Mouse (Mus musculus) forelimb bud, embryonic 11.5 days (tissue): ENCODE measurements around the gene Ptpro.
"Not testable (repeated sequence)": the region's sequence is repeated elsewhere in the genome, so short reads cannot be mapped to it uniquely, and the experiment has no call there.

ENCODE experiments used
- DNase-seq: peaks from one replicate; pipeline ENCODE4 v3.0.0-alpha.2; 2012; ENCODE audit warnings: low read depth, low spot score

Gene Ptpro

DNA sequence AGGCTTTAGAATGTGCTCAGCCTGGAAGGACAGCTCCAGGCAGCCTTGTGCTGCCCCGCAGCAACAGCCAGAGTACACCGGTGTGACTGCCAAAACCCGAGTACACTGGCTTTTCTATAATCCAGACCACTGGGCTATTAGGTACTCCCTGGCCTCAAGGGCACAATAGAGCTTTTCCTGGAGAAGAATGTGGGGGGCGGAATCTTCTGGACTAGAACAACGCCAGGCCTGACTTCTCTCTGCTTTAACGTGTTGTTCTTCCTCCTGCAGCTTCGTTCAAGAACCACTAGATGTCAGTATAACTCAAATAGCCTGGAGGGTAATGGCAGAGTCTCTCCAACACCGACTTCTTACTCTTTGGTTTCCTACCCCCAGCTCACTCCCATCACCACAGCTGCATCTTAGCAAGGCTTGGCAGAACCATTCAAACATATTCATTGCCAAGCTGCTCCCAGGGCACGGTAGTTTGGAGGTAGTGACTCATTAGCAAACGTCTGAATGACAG lies 203.5 kb downstream of the Ptpro start:
- DNase-seq: peak; percentile 76

DNA sequence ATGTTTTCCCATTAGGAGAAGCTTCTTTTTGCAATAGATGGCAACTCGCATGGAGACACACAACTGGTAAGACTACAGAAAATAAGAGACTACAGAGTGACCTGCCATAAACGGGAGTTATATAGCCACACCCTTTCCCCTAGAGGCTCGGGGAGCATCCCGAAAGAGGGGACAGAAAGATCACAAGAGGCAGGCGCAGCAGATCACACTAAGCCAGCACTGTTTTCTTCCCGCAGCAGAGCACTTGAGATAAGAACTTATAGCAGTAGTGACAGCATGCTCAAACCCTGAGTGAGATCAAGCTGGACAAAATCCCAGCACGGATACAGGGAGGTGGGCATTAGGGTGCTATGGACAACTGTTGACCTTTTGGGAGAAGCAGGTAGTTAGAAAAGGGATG lies 203.9 kb downstream of the Ptpro start:
- DNase-seq: no peak

DNA sequence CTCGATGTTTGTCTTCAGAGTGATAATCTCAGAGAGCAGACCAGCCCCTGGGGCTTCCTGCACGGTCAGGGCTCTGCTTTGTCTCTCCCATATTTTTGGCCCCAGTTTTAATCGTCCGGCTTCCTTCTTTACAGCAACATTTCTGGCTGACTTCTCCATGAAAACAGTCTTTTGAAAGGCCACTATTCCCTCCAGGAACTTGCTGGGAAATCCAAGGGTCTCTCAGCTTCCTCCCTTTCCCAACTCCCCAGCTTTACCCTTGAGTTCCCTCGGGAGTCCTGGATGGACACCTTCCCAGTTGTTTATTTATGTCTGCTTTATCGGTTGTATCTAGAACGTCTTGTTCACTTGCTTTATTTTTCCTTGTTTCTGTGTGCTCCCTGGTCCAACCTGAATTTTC lies 205.1 kb downstream of the Ptpro start:
- no peak for DNase-seq

DNA sequence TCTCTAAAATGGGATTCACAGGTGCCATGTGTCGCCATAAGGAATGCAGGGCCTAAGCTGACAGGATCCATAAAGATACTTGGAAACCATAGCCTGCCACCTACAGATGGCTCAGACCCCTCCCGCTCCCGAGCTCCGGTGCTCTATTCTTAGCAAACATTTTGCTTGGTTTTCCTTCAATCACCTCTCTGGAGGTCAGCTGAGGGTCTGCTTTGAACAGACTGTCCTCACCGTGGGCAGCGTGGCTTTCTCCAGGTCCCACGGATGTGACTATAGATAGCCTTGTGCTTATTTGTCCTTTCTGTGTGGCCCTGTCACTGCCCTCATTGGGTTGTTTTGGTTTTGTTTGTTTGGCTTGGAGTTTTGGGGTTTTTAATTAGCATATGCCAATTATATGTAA lies 206.0 kb downstream of the Ptpro start:
- DNase-seq: no peak

DNA sequence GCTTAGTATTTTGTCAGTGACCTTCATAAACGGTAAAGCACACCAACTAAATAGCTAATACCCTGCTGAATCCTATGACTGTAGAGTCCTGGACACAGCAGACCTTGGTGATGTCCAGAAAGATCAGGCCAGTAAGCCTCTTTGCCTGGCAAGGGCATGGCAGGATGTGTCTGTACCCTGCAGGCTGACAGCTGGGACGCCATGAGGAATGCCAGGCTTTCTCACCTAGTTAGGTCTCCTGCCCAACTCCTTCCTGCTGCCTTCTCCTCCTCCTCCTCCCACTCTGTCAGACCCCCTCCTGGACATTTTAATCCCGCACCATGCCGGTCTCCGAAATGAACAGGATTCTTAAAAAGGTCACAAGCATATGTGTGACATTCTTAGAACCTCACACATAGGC lies 211.7 kb downstream of the Ptpro start:
- DNase-seq: no peak

DNA sequence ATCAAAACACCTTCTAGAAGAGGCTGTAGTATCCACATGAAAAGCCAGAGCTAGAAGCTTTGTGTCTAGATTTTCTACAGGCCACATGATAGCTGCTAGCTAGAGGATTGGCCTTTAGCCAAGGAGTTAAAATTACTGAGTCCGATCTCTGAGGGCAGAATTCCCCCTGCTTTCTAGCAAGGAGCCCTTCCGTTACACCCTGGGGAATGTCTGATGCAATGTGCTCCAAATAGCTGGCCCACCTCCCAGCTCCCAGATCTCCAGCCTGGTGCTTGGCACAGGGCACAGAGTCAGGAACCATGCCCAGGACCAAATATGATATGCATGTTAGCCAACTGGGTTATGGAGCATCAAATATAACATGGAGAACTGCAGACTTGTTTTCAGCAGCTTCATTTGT lies 213.1 kb downstream of the Ptpro start:
- no peak for DNase-seq

DNA sequence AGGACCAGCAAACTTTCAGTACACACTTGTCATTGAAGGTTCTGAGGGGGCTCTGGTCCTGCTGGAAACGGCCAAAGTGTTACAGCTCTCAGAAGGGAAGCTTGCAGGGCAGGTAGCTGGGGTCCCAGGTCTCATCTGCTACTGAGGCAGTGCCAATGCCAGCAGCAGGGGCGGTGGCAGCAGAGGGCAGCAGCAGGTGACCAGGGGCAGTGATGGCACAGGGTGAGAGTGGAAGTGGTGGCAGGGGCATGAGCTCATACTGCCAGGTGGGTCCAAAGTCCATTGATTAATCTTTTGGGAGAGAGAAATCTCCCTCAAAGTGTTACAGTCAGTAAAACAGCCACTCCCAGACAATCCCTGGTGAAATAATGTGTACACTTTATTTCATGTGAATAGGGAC lies 214.1 kb downstream of the Ptpro start:
- no peak for DNase-seq

DNA sequence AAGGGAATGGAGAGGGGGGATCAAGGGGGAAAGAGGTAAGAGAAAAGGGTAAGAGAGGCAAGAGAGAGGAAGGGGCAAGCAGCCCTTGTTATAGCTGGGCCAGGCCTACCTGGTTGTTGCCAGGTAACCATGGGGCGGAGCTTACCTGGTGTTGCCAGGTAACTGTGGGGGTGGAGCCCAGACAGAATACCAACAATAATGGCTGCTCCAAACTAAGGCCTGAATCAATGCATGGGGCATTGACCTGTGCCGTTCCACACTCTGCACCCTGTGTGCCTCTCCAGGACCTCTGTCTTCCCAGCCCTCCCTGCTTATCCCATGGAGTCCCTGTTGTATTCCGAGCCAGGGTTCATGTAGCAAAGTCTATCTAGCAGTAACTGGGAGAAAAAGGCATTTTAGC lies 215.6 kb downstream of the Ptpro start:
- DNase-seq: no peak

DNA sequence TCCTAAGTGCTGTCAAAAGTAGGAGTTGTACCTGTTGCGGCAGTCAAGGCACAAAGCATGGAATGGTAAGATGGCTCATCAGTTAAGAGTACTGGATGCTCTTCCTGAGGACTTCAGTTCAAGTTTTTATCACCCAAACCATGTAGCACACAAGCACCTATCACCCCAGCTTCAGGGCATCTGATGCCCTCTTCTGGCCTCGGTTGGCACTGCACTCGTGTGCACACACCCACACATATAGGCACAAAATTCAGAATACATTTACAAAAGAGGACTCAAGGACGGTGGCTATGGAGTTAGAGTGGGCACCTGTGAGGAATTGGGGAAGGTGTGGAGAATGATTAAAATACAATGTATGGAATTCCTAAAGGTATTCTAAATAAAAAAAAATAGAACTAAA lies 217.4 kb downstream of the Ptpro start:
- DNase-seq: no peak

DNA sequence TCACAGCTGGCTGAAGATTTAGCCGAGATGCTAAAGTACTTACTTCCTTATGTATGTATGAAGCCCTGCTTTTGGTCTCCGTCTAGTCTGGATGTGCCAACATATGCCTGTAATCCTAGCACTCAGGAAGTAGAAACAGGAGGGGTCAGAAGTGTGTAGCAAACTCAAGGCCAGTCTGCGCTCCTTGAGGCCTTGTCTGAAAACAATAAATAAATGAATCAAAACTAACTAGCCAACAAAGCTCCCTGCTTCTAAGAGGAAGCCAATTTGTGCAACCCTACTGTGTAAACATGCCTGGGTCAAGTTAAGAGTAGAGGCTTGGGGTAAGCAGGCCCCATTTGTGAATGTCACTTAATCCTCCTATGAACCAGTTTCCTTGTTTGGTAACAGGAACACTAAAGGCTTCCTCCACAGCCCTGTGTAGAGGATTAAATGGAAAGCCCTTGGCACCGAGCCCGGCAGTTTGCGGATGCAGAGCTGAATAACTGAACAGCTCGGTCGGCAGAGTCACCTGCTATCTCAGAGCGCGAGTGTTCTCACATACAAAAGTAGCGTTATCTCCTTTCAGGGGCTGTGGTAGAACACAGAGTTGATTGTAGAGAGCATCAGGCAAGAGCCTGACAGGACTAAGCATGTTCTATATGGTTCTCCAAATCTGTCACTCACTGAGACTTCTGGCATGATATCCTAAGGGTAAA lies 218.9 kb downstream of the Ptpro start:
- peak; percentile 35 for DNase-seq

DNA sequence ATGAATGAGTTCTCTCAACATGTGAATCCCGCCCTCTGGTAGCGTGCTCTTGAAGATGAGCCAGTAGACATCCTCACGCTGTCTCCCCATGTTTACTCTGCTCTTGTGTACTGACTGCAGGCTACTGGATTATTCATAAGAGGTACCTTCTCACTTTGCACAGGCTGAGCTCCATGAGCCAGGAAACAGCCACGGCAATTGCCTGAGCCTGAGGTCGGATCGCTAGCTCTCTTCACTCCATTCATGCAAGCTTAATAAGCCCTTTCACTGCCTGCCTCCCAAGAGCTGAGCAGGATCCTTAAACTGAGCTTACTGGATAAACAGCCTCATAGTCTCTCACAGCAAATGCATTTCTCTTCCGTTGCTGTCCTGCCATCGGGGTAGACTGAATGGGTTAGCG lies 220.0 kb downstream of the Ptpro start:
- DNase-seq: no peak

DNA sequence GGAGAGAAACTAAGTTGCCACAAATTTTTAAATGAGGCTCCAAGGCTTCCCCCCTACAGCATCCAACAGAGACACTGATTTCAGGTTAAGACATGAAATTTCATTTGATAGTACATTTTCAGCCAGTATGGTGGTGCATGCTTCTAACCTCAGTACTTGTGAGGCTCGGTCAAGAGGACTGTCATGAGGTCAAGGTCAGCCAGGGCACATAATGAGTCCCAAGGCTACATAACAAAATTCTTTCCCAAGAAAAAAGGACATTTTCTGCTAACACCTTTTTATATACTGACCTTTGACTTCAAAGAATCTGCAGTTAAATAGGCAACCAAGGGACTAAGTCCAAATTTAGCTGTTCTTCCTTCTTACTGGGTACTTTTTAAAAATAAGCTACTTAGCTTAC lies 221.3 kb downstream of the Ptpro start:
- no peak for DNase-seq

DNA sequence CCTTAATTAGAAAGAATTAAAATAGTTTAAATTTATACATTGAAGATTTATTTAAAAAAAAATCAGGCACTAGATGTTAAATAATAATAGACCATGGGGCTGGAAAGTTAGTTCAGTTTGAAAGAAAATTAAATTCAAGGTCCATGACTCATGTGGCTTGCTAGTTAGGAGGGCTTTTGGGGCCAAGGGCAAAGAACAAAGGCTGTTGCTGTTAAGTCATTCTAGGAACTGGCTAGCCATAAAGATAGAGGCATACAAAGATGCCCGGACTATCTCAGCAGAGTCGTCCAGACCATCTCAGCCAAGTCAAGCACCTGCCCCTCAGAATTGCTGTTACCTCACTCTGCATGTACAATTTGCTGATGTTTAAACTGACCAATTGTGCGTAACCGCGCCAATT lies 223.6 kb downstream of the Ptpro start:
- not testable (repeated sequence) for DNase-seq

DNA sequence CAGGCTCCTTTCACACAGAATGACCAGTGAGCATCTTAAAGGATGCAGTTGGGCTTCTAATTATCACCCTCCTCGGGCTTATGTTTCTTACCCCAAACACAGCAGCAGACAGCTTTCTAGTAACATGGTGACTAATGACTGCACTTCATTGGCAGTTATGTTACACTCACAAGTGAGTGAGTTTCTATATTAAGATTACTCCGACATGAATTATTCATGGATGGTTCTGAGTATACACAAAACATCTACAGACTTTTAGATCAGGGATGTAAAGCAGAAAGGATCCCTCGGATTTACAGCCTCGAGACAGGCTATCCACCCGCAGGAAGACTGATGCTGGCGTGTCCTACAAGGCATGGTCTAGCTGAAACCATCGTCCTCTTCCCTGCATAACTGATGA lies 230.8 kb downstream of the Ptpro start:
- DNase-seq: no peak

DNA sequence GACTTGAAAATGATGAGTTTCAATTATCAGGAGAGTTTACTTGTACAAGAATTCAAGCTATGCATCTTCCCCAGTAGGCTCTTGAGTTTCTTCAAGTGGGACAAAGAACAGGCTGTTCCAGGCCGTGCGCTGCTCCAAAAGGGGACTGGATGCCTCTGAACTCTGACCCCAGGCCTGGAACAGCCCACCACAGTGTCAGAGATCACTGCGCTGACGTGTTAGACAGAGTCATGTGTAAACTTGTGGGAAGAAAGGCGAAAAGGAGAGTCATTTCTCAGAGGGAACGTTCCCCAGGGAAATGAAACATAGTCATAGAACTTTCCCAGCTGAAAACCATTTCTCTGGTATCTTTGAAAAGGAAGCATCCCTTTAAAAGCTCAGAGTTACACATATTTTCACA lies 235.3 kb downstream of the Ptpro start:
- DNase-seq: no peak

DNA sequence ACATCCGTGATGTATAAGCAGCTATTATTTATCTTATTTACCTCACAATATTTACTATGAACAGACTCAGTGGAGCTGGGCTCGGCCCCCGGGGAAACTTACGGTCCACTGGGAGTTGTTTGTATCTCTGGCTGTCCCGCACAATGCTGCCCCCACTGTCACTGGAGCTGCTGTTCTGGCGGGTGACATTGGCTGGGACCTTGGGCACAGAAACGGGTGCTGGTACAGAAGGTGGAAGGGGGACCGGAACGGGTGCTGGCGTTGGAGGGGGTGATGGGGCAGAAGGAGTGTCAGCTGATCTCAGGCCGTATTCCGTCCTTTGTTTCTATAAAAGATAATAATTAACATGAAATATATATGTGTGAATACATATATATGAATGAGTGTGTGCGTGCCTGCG lies 238.0 kb downstream of the Ptpro start:
- no peak for DNase-seq

DNA sequence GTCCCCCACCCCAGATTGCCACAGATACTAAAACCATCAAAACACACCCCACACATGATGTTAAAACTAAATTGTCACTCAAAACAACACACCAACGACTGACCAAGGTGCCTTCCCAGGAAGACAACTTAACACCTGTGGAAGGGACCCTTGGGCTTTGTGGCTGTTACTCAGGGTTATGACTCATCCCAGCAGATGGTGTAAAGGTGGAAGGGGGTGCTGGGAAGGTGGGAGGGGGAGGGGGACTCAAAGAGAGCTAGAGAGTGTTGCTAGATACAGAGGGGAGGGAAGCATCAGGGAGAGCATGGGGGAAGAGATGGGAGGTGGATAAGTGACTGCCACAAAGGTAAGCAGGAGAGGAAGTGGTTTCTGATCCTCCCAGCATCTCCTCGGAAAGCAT lies 239.5 kb downstream of the Ptpro start:
- no peak for DNase-seq

DNA sequence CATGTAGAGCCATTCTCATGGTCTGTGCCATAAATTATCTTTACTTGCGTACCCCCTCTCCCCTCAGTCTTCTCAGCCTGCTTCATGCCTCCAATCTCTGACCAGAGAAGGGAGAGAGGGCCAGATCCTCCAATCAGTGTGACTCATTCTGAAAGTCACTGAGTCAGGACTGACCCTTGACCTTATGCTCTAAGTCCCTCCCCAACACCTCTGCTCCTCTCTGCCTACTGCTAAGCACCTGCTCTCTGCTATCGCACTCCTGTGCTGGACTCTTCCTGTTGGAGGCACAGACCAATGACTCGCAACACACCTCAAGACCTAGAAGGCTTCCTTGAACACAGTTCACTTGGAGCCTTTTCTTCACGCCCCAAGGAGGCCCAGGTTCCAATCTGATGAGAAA lies 240.5 kb downstream of the Ptpro start:
- no peak for DNase-seq

DNA sequence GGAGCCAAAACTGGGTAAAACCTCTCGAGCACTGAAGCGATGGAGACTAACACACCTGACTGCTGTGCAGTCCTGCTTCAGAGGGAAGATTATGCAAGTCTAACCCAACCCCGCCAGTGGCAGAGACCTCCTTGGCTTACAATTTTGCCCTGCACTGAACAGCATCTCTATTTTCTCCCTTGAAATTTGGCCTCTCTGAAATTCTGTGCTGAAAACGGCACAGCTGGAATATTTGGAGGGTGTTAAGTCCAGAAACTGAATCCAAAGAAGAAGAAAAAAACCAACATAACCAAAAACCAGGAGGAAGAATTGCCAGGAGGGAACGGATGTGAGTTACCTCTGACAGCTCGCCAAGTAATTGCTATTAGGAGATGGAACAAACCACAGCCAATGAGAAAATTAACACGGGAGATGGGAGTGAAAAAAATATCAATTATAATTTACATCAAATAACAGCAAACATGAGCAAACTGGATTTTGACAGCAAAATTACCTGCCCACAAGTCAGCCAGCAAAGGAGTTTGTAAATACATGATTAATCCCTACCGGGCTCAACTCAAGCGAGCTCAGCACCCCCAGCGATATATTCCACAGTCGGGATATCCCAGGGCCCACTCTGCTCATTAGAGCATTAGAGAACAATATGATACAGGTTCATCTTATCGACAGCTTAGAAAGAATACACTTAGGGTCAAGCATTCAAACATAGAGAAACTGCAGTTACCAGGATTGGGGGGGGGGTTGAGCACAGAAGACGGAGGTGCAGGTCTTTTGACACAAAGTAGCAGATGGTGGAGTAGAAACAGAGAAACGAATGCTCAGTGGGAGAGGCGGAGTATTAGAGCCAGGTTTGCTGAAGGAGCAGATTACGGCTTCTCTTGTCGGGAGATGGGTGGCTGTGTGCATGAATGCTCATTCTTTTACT lies 241.4 kb downstream of the Ptpro start:
- DNase-seq: no peak

DNA sequence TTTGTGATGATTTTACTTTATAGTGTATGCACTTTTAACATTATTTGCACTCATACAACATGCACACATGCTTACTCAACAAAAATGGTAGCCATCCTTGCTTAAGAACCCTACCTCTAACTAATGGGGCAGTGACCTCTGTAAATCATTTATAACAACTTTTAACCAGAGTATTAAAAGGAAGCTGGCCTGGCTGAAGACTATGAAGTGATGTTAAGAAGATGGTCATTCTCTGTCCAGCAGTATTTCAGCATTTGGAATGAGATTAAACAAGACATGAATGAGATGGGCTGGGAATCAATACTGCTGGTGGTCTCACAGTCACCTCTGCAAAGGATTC lies 242.0 kb downstream of the Ptpro start:
- DNase-seq: no peak

DNA sequence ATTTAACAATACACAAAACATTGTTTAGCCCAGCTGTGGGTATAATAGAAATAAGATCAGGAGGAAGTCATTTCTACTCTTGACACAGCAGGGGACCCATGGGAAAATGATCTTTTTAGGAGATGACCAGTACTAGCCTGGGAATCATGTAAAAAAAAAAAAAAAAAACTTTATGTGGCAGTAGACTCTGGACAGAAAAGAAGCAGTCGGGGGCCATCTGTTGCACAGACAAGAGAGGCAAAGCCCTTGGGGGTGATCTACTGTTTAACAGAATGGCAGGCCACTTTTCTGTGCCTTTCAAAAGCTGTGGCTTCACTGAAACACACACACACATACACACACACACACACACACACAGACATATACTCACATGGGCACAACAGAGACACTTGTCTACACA lies 242.7 kb downstream of the Ptpro start:
- no peak for DNase-seq

DNA sequence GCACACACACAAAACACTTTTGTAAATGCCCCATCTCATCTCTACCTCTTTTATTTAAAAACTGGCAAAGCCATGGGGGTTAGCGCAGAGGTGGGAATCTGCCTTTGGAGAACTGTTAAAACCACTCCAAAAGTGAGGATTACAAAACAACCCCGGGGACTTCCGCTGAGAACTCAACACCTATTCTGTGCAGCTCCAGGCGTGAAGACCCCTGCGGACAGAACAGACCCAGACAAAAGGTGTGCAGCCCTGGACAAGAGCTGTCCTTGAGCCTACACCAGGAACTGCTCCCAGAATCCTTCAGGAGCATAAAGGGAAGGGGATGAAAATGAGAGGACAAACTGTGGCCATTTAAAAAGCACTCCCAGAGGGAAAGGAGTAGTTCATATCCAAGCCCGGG lies 243.1 kb downstream of the Ptpro start:
- DNase-seq: no peak

DNA sequence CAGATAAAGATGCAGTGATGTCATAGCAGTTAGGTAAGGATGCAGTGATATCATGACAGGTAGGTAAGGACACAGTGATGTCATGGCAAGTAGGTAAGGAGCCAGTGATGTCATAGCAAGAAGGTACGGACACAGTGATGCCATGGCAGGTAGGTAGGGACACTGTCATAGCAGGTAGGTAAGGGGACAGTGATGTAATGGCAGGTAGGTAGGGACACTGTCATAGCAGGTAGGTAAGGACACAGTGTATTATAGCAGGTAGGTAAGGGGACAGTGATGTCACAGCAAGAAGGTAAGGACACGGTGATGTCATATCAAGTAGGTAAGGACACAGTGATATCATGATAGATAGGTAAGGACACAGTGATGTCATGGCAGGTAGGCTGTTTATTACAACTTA lies 244.4 kb downstream of the Ptpro start:
- no peak for DNase-seq
